Mouse (Mus musculus) megakaryocyte progenitor cell, adult 5-6 weeks (primary cell): ENCODE results near the gene Mslnl. TPM values are rescaled to one million over a fixed set of nuclear protein-coding genes. Genes with fewer than 3 reads are reported as not detected.

Experiments
- ATAC-seq: replicated peaks from 2 replicates; pipeline ENCODE4 v1.8.0; 2016; ENCODE audit warnings: mild to moderate bottlenecking, moderate TSS enrichment, inconsistent platforms; ENCODE audit not compliant: poor library complexity
- total RNA-seq, 2 experiments: library from RNA; stranded (forward) in 1 of 2; stranded (reverse) in 1 of 2; fragments of 157-497, 149-512 nt in 1 of 2; fragments of 200-1000 nt in 1 of 2; gene quantifications; 2 replicates each; pipeline versions ENCODE4 v1.2.3 to v1.2.4; 2015 to 2017

Mslnl gene
- total RNA-seq, 2 experiments from 2014 or later: not detected

GRCm38 (mm10) chr17:25783861-25784574, 48.2 kb downstream of the Mslnl start:
- no peak for ATAC-seq

GRCm38 (mm10) chr17:25785281-25785745, 49.5 kb downstream of the Mslnl start, which contains the start of gene Haghl:
Gene Haghl, minus strand, starts transcription at chr17:25785673.
- peak; percentile 87 for ATAC-seq

- no peak for ATAC-seq
These were observed 50.4 kb downstream of the Mslnl start, which contains the start of gene Ccdc78 for GRCm38 (mm10) chr17:25786280-25786679. Gene Ccdc78, plus strand, starts transcription at chr17:25786580.

- ATAC-seq: no peak
These were observed 51.1 kb downstream of the Mslnl start for GRCm38 (mm10) chr17:25786781-25787504.

DNA sequence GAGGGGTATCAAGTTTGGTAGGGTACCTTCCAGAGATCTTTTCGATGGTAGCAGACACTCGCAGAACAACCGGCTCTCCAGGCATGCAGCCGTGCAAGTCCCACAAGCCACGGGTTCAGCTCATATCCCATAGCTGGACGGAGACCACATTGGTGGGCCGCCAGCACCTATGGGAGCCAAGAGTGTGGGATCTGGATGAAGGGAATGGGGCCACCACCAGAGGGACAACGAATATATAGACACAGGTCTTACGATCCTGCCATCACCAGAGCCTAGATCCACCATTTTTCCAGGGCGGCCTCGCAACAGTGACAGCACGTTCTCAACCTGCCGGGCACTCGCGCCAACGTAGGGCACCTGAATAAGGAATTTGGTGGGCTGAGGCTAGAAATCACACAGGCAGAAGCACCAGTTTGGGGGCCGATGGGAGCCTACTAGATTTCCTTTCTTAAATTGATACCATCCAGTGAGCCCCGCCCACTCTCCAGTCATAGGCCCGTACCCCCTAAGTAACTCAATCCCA, 55.5 kb downstream of the Mslnl start:
- ATAC-seq: no peak

- peak; percentile 65 for ATAC-seq
These were observed 56.1 kb downstream of the Mslnl start for GRCm38 (mm10) chr17:25791843-25792527.

GRCm38 (mm10) chr17:25792615-25793014, 56.8 kb downstream of the Mslnl start, which contains the start of gene Fam173a:
Gene Fam173a, minus strand, starts transcription at chr17:25792901.
- ATAC-seq: peak; percentile 57

- no peak for ATAC-seq
These were observed 58.4 kb downstream of the Mslnl start for GRCm38 (mm10) chr17:25794197-25794596.

GRCm38 (mm10) chr17:25794998-25795397, 59.2 kb downstream of the Mslnl start:
- no peak for ATAC-seq

GRCm38 (mm10) chr17:25795609-25796092, 59.8 kb downstream of the Mslnl start, which contains the start of gene AC134908.4:
Gene AC134908.4, minus strand, starts transcription at chr17:25795659.
- no peak for ATAC-seq

GRCm38 (mm10) chr17:25796211-25796771, 60.4 kb downstream of the Mslnl start:
- ATAC-seq: no peak

GRCm38 (mm10) chr17:25796951-25797369, 61.1 kb downstream of the Mslnl start, which contains the start of gene Metrn:
Gene Metrn, minus strand, starts transcription at chr17:25797136.
- peak; percentile 78 for ATAC-seq

Other genes with a start within 250 kb of the Mslnl start
- gene Sstr5, start 238.8 kb upstream of the Mslnl start, total RNA-seq (2015): not detected in 2 replicates
- gene Sstr5, start 238.8 kb upstream of the Mslnl start, total RNA-seq (2017): not detected in 2 replicates
- gene Sox8, start 165.4 kb upstream of the Mslnl start, total RNA-seq (2015): not detected in 2 replicates
- not detected in 2 replicates for gene Sox8, start 165.4 kb upstream of the Mslnl start, total RNA-seq (2017)
- 23.2 and 25.6 TPM in 2 replicates for gene Lmf1, start 157.0 kb upstream of the Mslnl start, total RNA-seq (2015)
- 11.7 and 14.1 TPM in 2 replicates for gene Lmf1, start 157.0 kb upstream of the Mslnl start, total RNA-seq (2017)
- gene Gng13, start 18.9 kb upstream of the Mslnl start, total RNA-seq (2015): not detected in 2 replicates
- gene Gng13, start 18.9 kb upstream of the Mslnl start, total RNA-seq (2017): 0.34 TPM in 1 of 2 replicates, not detected in the other
- gene Chtf18, start 8.6 kb upstream of the Mslnl start, total RNA-seq (2015): 12.9 and 19.0 TPM in 2 replicates
- gene Chtf18, start 8.6 kb upstream of the Mslnl start, total RNA-seq (2017): 27.0 and 30.2 TPM in 2 replicates
- 5.5 and 5.7 TPM in 2 replicates for gene Rpusd1, start 8.4 kb upstream of the Mslnl start, total RNA-seq (2015)
- 1.6 and 6.0 TPM in 2 replicates for gene Rpusd1, start 8.4 kb upstream of the Mslnl start, total RNA-seq (2017)
- gene Msln, start 18.3 kb downstream of the Mslnl start, total RNA-seq (2015): 0.46 TPM in 1 of 2 replicates, not detected in the other
- gene Msln, start 18.3 kb downstream of the Mslnl start, total RNA-seq (2017): not detected in 2 replicates
- gene Narfl, start 37.7 kb downstream of the Mslnl start, total RNA-seq (2015): 12.3 and 16.2 TPM in 2 replicates
- 24.5 and 31.5 TPM in 2 replicates for gene Narfl, start 37.7 kb downstream of the Mslnl start, total RNA-seq (2017)
- gene Haghl, start 49.6 kb downstream of the Mslnl start, total RNA-seq (2015): 10.9 and 13.4 TPM in 2 replicates
- gene Haghl, start 49.6 kb downstream of the Mslnl start, total RNA-seq (2017): 15.2 and 18.8 TPM in 2 replicates
- 0.05 TPM in 1 of 2 replicates, not detected in the other for gene Ccdc78, start 50.5 kb downstream of the Mslnl start, total RNA-seq (2015)
- gene Ccdc78, start 50.5 kb downstream of the Mslnl start, total RNA-seq (2017): 0.20 and 0.21 TPM in 2 replicates
- 113 and 126 TPM in 2 replicates for gene Fam173a, start 56.9 kb downstream of the Mslnl start, total RNA-seq (2015)
- gene Fam173a, start 56.9 kb downstream of the Mslnl start, total RNA-seq (2017): 29.3 and 38.2 TPM in 2 replicates
- gene AC134908.4, start 59.6 kb downstream of the Mslnl start, total RNA-seq (2015): 1.8 TPM in 1 of 2 replicates, not detected in the other
- not detected in 2 replicates for gene AC134908.4, start 59.6 kb downstream of the Mslnl start, total RNA-seq (2017)
- gene Metrn, start 61.1 kb downstream of the Mslnl start, total RNA-seq (2015): 4.5 and 9.7 TPM in 2 replicates
- gene Metrn, start 61.1 kb downstream of the Mslnl start, total RNA-seq (2017): 26.8 and 29.5 TPM in 2 replicates
- not detected in 2 replicates for gene Fbxl16, start 73.0 kb downstream of the Mslnl start, total RNA-seq (2015)
- not detected in 2 replicates for gene Fbxl16, start 73.0 kb downstream of the Mslnl start, total RNA-seq (2017)
- gene Wdr24, start 87.6 kb downstream of the Mslnl start, total RNA-seq (2015): 10.0 and 10.1 TPM in 2 replicates
- gene Wdr24, start 87.6 kb downstream of the Mslnl start, total RNA-seq (2017): 16.1 and 18.0 TPM in 2 replicates
- gene Jmjd8, start 92.8 kb downstream of the Mslnl start, total RNA-seq (2015): 12.0 and 15.6 TPM in 2 replicates
- 19.5 and 22.8 TPM in 2 replicates for gene Jmjd8, start 92.8 kb downstream of the Mslnl start, total RNA-seq (2017)
- 66.5 and 73.4 TPM in 2 replicates for gene Stub1, start 97.4 kb downstream of the Mslnl start, total RNA-seq (2015)
- gene Stub1, start 97.4 kb downstream of the Mslnl start, total RNA-seq (2017): 99.5 and 106 TPM in 2 replicates
- gene Rhbdl1, start 101.3 kb downstream of the Mslnl start, total RNA-seq (2015): 1.0 and 1.1 TPM in 2 replicates
- gene Rhbdl1, start 101.3 kb downstream of the Mslnl start, total RNA-seq (2017): 2.5 TPM in 1 of 2 replicates, not detected in the other
- gene Gm20683, start 105.7 kb downstream of the Mslnl start, total RNA-seq (2015): 0.17 and 0.32 TPM in 2 replicates
- 0.54 and 0.78 TPM in 2 replicates for gene Gm20683, start 105.7 kb downstream of the Mslnl start, total RNA-seq (2017)
- gene Rhot2, start 108.8 kb downstream of the Mslnl start, total RNA-seq (2015): 15.1 and 17.0 TPM in 2 replicates
- 18.0 and 19.7 TPM in 2 replicates for gene Rhot2, start 108.8 kb downstream of the Mslnl start, total RNA-seq (2017)
- 29.5 and 37.9 TPM in 2 replicates for gene Wdr90, start 125.5 kb downstream of the Mslnl start, total RNA-seq (2015)
- 17.4 and 17.6 TPM in 2 replicates for gene Wdr90, start 125.5 kb downstream of the Mslnl start, total RNA-seq (2017)
- gene Mcrip2, start 132.7 kb downstream of the Mslnl start, total RNA-seq (2015): 41.0 and 42.2 TPM in 2 replicates
- 8.6 and 19.7 TPM in 2 replicates for gene Mcrip2, start 132.7 kb downstream of the Mslnl start, total RNA-seq (2017)
- 34.3 and 39.1 TPM in 2 replicates for gene Mettl26, start 139.0 kb downstream of the Mslnl start, total RNA-seq (2015)
- 15.4 and 22.3 TPM in 2 replicates for gene Mettl26, start 139.0 kb downstream of the Mslnl start, total RNA-seq (2017)
- 0.37 and 1.1 TPM in 2 replicates for gene Wfikkn1, start 144.8 kb downstream of the Mslnl start, total RNA-seq (2015)
- gene Wfikkn1, start 144.8 kb downstream of the Mslnl start, total RNA-seq (2017): 0.12 and 0.54 TPM in 2 replicates
- 7.9 and 8.5 TPM in 2 replicates for gene Rab40c, start 183.7 kb downstream of the Mslnl start, total RNA-seq (2015)
- 10.4 and 12.0 TPM in 2 replicates for gene Rab40c, start 183.7 kb downstream of the Mslnl start, total RNA-seq (2017)
- 53.3 and 56.3 TPM in 2 replicates for gene Pigq, start 208.9 kb downstream of the Mslnl start, total RNA-seq (2015)
- 41.6 and 41.8 TPM in 2 replicates for gene Pigq, start 208.9 kb downstream of the Mslnl start, total RNA-seq (2017)
- not detected in 2 replicates for gene Nhlrc4, start 208.9 kb downstream of the Mslnl start, total RNA-seq (2015)
- gene Nhlrc4, start 208.9 kb downstream of the Mslnl start, total RNA-seq (2017): not detected in 2 replicates
- gene A930017K11Rik, start 216.5 kb downstream of the Mslnl start, total RNA-seq (2015): not detected in 2 replicates
- gene A930017K11Rik, start 216.5 kb downstream of the Mslnl start, total RNA-seq (2017): not detected in 2 replicates
- gene Capn15, start 249.8 kb downstream of the Mslnl start, total RNA-seq (2015): 8.6 and 11.2 TPM in 2 replicates
- gene Capn15, start 249.8 kb downstream of the Mslnl start, total RNA-seq (2017): 2.4 and 3.3 TPM in 2 replicates